Mouse (Mus musculus) heart, adult 2 months (tissue): ENCODE results near the gene Tspan9.

Experiments used
- CTCF ChIP-seq: fragments of 200-600 bp; IDR thresholded peaks from 2 replicates; pipeline ENCODE4 v1.8.1; 2022; ENCODE audit warnings: antibody characterized with exemption, mild to moderate bottlenecking, moderate library complexity
- EP300 ChIP-seq: fragments of 200-500 bp; IDR thresholded peaks from 2 replicates; pipeline ENCODE4 v1.6.1; 2011; ENCODE audit warnings: low read depth, low read length, control low read depth; ENCODE audit not compliant: insufficient read depth
- POLR2A ChIP-seq: fragments of 200-500 bp; IDR thresholded peaks from 2 replicates; pipeline ENCODE4 v1.6.1; 2011; ENCODE audit warnings: mild to moderate bottlenecking, low read depth, low read length, control low read depth; ENCODE audit not compliant: insufficient read depth

DNA sequence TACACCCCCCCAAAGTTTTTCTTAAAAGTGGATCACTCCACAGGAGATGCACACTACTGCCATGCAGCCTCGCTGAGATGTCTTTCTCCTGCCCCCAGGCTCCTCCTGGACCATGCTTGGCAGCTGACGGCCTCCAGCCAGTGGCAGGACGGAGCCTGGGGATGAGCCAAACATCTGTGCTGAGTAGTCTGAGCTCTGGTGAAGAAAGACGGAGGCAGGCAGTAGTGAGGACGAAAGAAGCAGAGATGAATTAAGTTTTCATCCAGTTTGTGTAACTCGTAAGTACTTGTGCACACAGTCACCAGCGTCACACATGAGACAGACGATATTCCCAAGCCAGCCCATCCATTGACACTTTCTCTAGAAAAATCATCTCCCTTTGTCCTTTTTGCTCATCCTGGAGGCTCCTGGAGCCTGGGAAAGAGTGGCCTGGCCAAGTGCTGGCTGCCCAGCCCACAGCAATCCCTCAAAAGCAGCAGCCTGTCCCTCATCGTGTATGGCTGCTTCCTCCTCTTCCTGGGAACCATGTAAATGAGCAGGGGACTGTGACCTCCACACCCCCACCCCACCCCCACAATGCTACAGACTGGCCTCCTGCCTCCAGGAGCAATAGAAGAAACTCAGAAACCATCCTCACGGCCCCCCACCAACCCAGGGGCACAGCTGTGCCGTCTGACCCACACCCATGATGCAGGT lies 110.1 kb downstream of the Tspan9 start:
- TF ChIP-seq CTCF, result no peak
- no peak for TF ChIP-seq POLR2A
- TF ChIP-seq EP300, result no peak
